Mouse (Mus musculus) frontal cortex, postnatal 25 days (tissue): ENCODE results near the gene Entpd3.
A peak's percentile ranks its signal among the peaks of the same experiment; 100 is the strongest.

Experiments
- DNase-seq, 2 experiments: peaks; one replicate each; pipeline ENCODE4 v3.0.0; 2022; ENCODE audit warnings: low spot score in 2 of 2

The Entpd3 gene

DNA sequence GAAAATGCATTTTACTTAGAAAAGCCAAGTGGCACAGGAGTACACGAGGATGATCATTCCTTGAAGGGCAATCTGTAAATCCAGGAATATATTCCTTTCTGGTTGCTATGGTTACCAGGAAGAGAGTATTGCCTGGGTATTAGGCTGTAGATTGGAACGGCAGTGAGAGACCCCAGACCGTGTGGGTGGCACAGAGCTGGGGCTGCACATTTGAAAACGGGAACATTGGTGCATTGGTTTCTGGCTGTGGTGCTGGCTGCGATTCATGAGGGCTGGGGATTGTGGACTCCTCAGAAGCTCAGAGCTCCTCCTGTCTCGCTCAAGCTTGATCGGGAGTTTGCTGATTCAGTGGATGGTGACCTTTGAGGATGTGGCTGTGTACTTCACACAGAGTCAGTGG is 40.2 kb downstream of the Entpd3 start:
- DNase-seq, result no peak

DNA sequence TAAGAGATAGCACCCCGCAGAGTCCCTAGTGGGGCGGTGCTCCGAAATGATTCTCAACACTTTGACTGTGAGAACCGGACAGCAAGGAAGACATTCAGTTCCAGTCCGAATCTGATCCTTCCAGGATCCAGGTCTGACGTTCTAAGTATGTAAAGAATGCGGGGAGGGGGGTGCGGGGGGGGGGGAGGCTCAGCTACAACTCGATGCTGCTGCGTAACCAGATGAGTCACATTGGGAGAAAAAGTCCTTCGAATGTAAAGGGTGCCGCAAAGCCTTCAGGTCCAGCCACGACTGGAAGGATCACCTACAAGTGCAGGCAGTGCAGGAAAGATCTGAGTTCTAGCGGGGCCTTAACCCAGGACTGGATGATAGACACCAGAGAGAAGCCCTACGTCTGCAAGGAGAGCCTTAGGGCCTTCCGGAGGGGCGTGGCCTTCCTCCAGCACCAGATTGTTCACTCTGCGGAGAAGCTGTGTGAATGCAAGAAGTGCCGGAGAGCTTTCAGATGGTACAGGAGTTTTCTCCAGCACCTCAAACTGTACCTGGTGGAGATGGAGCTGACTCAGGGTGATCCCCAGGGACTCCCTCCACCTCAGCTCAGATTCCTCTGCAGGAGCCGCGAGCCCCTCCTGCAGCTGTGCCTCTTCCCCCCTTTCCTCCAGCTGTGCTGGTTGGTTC is 42.5 kb downstream of the Entpd3 start:
- DNase-seq, result peak; percentile 23 to 24

- peak; percentile 79 to 83 for DNase-seq
These were observed 43.1 kb downstream of the Entpd3 start for GRCm38 (mm10) chr9:120582619-120583308.

DNA sequence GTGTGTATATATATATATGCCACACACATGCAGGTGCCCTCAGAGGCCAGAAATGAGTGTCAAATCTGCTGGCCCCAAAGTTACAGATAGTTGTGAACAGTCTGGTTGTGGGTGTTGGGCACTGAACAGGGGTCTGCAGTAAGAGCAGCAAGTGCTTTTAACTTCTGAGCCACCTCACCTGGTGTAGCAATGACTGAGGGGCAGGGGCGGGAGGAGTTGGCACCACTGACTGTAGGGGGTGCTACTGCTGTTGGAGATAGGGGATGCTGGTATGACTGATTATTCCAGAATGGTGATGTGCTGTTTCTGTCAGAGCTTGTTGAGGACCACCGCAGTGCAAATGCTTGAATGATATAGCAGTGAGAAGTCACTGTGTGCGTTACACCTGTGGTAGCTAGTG is 43.7 kb downstream of the Entpd3 start:
- DNase-seq, result no peak

- DNase-seq, result peak; percentile 65 to 71
These were observed 46.9 kb downstream of the Entpd3 start for GRCm38 (mm10) chr9:120586546-120586945.

GRCm38 (mm10) chr9:120591490-120591889 is 51.9 kb downstream of the Entpd3 start:
- DNase-seq, result peak; percentile 61 to 70

DNA sequence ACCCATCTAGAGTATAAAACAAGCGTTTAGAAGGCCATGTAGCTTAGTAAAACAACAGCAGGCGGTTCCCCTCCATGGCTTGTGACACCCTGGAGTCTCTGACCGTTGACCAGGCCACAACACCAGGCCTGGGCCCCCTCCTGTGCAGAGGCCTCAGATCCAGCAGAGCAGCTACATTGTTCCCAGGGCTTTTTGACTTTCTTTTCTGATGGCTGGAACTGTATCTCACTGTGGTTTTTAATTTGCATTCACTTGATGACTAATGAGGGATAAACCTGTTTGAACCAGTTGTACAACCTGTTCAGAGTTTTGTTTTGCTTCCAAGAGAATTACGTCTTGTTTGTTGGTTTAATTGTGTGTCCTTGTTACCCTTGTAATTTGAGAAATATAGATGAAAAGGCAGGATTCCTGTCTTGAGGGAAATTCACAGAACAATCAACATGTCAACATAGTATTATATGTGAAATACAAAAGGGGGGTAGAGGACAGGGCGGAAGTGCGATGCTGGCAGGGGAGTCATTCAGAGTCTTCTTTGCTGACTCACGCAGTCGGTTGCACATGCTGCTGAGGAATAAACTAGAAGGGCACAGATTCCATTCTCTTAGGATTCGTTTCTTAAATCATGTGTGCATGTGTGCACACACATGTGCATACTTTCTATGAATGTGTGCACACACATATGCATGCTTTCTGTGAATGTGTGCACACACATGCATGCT is 53.9 kb downstream of the Entpd3 start:
- no peak for DNase-seq

DNA sequence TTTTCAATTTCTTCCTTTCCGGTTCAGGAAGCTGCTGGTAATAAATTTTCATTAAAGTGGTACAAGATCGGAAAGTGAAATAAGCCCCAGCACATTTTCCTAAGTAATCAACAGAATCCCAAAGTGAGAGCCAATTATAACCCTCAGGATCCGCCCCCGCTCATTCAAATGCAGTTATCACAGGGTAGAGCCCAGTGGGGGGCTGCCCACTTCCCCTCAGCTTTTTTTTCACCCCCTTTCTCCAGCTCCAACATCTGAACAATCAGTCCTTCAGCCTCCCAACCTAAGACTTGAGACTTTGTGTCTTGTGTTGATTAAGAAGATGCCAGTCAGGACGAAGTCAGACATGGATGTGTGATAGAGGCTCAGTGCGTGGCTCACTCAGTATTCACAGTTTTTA is 55.2 kb downstream of the Entpd3 start:
- DNase-seq, result no peak

DNA sequence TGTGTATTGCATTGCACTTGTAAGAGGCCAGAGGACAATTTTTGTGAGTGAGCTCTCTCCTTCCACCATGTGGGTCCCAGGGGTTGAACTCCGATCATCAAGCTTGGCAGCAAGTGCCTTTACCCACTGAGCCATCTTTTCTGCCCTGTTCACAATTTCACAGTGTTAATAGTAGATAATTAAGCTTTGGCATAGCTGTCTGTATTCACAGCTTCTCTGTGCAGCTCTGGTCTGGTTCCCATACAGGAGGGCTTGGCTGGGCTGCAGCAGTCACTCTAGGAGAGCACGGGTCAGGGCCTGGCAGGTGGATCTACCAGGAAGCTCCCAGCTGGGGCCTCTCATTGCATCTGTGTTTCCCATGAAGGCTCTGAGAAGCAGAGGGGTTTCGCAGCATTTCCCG is 55.7 kb downstream of the Entpd3 start:
- no peak for DNase-seq

GRCm38 (mm10) chr9:120601488-120602171 is 62.0 kb downstream of the Entpd3 start:
- peak; percentile 63 to 73 for DNase-seq

- no peak for DNase-seq
These were observed 62.7 kb downstream of the Entpd3 start for GRCm38 (mm10) chr9:120602172-120602838.

DNA sequence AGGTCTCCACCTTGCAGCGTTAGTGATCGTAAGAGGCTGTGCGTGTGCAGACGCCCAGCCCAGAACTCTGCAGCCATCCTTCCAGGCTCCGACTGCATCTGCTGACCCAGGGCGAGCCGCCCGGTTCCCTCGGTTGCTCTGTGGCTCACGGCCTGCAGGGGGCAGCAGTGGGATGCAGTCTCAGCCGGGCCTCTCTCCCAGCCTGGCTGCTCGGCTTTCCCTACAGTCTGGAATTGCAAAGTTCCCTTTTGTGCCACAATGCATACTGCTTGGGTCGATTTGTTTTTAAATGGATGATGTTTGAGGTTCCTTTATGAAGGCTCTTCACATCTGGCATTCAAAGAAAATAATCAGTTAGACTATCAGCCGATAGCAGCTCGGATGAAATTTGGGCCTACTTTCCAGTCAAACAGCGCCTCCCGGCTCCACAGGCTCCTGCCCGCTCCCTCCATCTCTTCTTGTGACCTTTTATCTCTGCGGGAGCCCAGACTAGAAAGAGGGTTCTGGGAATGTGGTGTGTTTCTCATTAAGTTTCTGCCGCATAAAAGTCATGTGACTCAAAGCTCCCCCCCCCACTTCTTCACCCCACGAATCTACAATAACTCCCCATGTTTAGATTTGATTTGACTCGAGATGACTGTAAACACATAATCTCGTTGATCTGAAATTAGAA is 63.4 kb downstream of the Entpd3 start:
- peak; percentile 86 to 91 for DNase-seq

DNA sequence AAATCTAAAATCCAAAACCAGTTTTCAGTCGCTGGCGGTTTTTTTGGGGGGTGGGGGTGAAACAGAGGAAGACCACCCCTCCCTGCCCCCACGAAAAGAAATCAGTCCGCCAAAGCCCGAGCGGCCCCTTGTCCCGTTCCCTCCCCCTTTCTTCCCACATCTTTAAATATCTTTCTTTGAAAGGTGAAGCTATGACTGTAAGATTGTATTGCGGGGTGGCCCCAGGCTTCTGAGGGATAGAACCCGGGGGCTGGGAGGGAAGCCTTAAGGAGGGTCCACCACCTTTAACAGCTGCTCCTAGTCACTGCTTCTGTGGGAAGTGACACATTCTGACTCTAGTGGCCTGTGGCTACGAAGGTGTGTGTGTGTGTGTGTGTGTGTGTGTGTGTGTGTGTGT is 63.9 kb downstream of the Entpd3 start:
- no peak for DNase-seq

GRCm38 (mm10) chr9:120603956-120604355 is 64.3 kb downstream of the Entpd3 start:
- DNase-seq, result no peak

- DNase-seq, result no peak
These were observed 71.4 kb downstream of the Entpd3 start for GRCm38 (mm10) chr9:120611055-120611454.

DNA sequence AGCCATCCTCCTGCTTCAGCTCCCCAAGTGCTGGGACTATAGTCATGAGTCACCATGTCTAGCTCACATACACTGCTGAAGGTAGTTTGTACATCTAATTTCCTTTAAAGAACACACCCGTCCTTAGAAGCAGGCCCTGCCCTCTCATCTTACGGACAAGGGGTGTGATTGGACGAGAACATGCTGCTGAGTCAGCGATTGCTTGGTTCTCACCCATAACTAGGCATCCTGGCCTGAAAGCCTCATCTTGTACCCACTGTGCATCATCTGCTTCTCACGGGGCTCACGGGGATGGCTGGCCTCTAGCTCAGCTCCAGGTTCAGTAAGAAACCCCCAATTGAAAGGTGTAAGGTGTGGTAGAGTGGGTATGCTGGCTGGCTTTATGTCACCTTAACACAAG is 74.4 kb downstream of the Entpd3 start:
- no peak for DNase-seq
